Mouse (Mus musculus) adrenal gland, adult 10 weeks (tissue): Measurements from ENCODE around the gene Zfp781. TPM values are rescaled to one million over a fixed set of nuclear protein-coding genes. Genes with fewer than 3 reads are reported as not detected.

Source experiments
- polyA plus RNA-seq: library from polyadenylated mRNA; stranded (reverse); fragments of 350-450 nt; fragmentation: Illumina TruSeq; extraction: RNeasy Lipid Tissue Mini Kit (QIAGEN cat#74804); gene quantifications from one replicate; pipeline ENCODE4 v1.2.3, GENCODE M21; 2014; ENCODE audit warnings: low read depth, low replicate concordance

The Zfp781 gene
- 5.6 TPM for polyA plus RNA-seq

DNA sequence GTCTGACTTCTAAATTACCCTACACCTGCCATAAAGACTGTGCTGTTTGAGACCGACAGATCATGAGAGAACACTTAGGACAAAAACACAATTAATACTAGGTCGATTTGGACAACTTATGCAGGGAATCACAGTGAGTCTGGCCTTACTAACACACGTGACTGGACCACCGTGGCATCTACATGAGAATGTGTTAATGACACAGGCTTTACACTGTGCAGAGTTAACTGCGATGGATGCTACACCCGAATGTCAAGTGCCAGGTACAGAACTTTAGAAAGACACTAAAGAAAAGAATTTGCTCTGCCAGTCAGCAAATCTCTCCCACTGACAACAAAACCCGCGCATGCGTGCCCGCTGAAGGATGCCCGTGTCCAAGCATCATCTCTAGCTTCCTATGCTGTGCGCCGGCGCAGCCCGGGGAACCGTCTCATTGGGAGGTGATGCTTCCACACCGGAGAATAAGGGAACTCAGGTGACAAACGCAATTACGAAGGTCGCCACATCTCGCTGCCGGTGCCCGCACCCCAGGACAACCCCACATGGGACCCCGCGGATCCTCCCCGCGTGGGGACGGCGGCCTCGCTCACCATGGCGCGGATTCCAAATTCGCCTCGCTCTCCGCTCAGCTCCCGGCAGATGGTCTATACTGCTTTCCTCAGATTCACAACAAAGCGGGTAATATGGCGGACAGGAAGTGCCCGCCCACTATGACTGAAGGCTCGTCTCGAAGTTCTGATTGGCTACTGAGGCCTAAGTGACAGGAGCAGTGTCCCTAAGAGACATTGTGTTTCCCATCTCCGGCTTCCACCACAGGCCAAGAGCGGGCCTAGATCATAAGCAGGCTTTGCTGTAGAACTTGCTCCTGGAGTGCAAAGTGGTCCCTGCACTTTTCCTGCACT, at the start of gene Zfp781:
TSS of gene Zfp781 (minus strand) at position 639 of the 902 bp plus-strand sequence.

DNA sequence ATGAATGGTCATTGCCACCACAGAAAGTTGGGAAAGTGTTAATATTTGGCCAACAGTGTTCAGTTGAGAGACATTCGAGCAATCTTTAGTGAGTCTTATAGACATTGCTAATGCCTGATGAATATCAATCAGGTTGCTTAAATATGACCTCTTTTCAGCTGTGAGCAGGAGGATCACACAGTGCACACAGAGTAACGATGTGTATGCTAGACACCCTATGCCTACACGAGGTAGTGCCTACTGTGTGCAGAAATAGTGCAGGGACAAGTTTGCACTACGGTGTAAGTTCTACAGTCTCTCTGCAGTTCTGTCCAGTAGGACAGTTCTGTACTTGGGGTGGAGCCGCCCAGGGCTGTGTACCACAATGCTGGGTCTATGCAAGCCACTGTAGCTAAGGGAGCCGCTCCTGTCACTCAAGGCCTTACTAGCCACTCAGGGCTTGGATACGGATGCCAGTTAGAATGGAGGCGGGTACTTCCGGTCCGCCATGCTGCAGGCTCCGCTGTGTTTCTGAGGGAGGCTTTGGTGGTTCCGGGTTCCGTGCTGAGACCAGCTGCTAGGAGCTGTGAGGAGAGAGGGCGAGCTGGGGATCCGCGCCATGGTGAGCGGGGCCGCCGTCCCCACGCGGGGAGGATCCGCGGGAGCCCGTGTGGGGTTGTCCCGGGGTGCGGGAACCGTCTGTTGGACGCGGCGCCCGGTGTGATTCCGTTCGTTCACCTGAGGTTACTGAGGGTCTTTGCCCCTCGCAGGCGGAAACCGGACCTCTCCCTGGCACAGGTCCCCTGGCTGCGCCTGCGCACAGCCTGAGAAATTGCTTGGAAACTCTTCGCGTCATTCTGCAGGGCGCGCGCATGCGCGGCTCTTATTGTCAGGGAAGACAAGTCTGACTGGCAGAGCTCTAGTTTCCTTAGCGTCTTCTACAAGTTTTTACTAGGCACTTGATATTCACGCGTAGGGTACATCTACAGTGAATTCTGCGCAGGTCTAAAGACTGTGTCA, 66.6 kb downstream of the Zfp781 start, which contains the start of gene Gm32687:
TSS of gene Gm32687 (plus strand) at position 526 of the 999 bp plus-strand sequence.

Other genes starting within 250 kb of the Zfp781 start
- gene Zfp433, start 225.7 kb downstream of the Zfp781 start, polyA plus RNA-seq, result 30.4 TPM
- gene Gm3055, start 159.3 kb downstream of the Zfp781 start, polyA plus RNA-seq, result 15.6 TPM
- gene Gm4767, start 118.3 kb downstream of the Zfp781 start, polyA plus RNA-seq, result 3.4 TPM
- gene Gm32687, start 66.5 kb downstream of the Zfp781 start, polyA plus RNA-seq, result 13.9 TPM
- gene Zfp873, start 117.6 kb upstream of the Zfp781 start, polyA plus RNA-seq, result 11.1 TPM
- gene BC024063, start 152.9 kb upstream of the Zfp781 start, polyA plus RNA-seq, result 10.4 TPM
- gene AU041133, start 197.5 kb upstream of the Zfp781 start, polyA plus RNA-seq, result 14.4 TPM